Mouse (Mus musculus) CH12.LX (cell line): ENCODE results near the gene Myt1l.

Source experiments
- CHD1 ChIP-seq: IDR thresholded peaks from 2 replicates; pipeline ENCODE4 v1.6.1; 2012; ENCODE audit warnings: low read depth, low read length, improper control_type of control experiment, inconsistent platforms
- CTCF ChIP-seq, 2 experiments: IDR thresholded peaks in 1 of 2; conservative IDR thresholded peaks in 1 of 2; 2 replicates each; pipeline ENCODE4 v1.5.1; 2011 to 2012; ENCODE audit warnings: low read depth in 2 of 2, low read length in 2 of 2, improper control_type of control experiment in 1 of 2, inconsistent platforms in 1 of 2, mild to moderate bottlenecking in 1 of 2, moderate library complexity in 1 of 2
- ELF1 ChIP-seq: IDR thresholded peaks from 2 replicates; pipeline ENCODE4 v1.6.1; 2014; ENCODE audit warnings: low read depth, mild to moderate bottlenecking, inconsistent platforms, low read length, improper control_type of control experiment
- EP300 ChIP-seq: IDR thresholded peaks from 2 replicates; pipeline ENCODE4 v1.6.1; 2011; ENCODE audit warnings: low read length, improper control_type of control experiment
- GABPA ChIP-seq: IDR thresholded peaks from 2 replicates; pipeline ENCODE4 v1.6.1; 2012; ENCODE audit warnings: low read depth, low read length, improper control_type of control experiment, inconsistent platforms; ENCODE audit not compliant: insufficient replicate concordance
- JUN ChIP-seq: IDR thresholded peaks from 2 replicates; pipeline ENCODE4 v1.6.1; 2011; ENCODE audit warnings: low read depth, mild to moderate bottlenecking, low read length, improper control_type of control experiment, moderate library complexity; ENCODE audit not compliant: insufficient read depth
- NELFE ChIP-seq: IDR thresholded peaks from 2 replicates; pipeline ENCODE4 v1.6.1; 2011; ENCODE audit warnings: low read depth, low read length, improper control_type of control experiment
- POLR2A ChIP-seq: IDR thresholded peaks from 2 replicates; pipeline ENCODE4 v1.6.1; 2011; ENCODE audit warnings: low read depth, mild to moderate bottlenecking, improper control_type of control experiment, low read length
- POLR2AphosphoS2 ChIP-seq: IDR thresholded peaks from 2 replicates; pipeline ENCODE4 v1.6.1; 2011; ENCODE audit warnings: low read depth, low read length, improper control_type of control experiment
- SMC3 ChIP-seq: IDR thresholded peaks from 2 replicates; pipeline ENCODE4 v1.6.1; 2011; ENCODE audit warnings: low read depth, low read length, improper control_type of control experiment
- USF1 ChIP-seq: IDR thresholded peaks from 2 replicates; pipeline ENCODE4 v1.6.1; 2014; ENCODE audit warnings: low read depth, mild to moderate bottlenecking, inconsistent platforms, low read length, improper control_type of control experiment
- ZC3H11A ChIP-seq: IDR thresholded peaks from 2 replicates; pipeline ENCODE4 v1.6.1; 2012; ENCODE audit warnings: low read depth, mild to moderate bottlenecking, inconsistent platforms, low read length, improper control_type of control experiment
- ZKSCAN1 ChIP-seq: IDR thresholded peaks from 2 replicates; pipeline ENCODE4 v1.6.1; 2012; ENCODE audit warnings: low read depth, inconsistent platforms, low read length, improper control_type of control experiment, borderline replicate concordance

DNA sequence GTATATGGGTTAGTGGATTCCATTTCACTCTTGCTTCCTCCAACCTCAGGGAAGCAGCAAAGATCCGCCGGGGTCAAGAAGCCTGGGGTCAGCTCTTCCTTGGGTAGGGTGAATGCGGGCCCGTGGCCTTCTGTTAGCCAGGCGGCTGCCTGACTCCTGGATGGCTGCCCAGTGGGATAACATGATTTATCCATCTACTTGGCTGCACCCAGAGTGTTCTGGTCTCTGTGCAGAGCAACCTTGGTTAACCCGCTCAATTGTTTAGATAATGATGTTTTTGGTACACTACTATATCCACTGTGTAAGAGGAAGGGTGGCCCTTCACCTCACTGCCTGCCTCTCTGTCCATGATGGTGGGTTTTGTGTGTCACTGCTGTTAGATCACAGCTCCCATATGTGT, 423.9 kb downstream of the Myt1l start:
- TF ChIP-seq CTCF (conservative IDR thresholded peaks at IDR 0.05 in 1 of 2, IDR thresholded peaks at IDR 0.05 in 1 of 2; ENCODE audit: low read depth in 2 of 2, low read length in 2 of 2) (no peak), ELF1 (no peak), EP300 (no peak), JUN (no peak), POLR2A (no peak), ZC3H11A (no peak), USF1 (no peak), SMC3 (no peak), CHD1 (no peak), ZKSCAN1 (no peak), NELFE (no peak), GABPA (no peak), POLR2AphosphoS2 (no peak)
